Mouse (Mus musculus): ENCODE results near the gene Hip1r. TPM values are rescaled to one million over a fixed set of nuclear protein-coding genes. Genes with fewer than 3 reads are reported as not detected.

Gene Hip1r
- total RNA-seq, 4 experiments from 2014 or later = 59.9 to 72.4 (median 63.5) TPM

GRCm38 (mm10) chr5:123996194-123996593 is 22.8 kb downstream of the Hip1r start:
- no peak for DNase-seq (ENCODE audit: low spot score in 2 of 2)

GRCm38 (mm10) chr5:123996695-123997094 is 23.3 kb downstream of the Hip1r start:
- DNase-seq (ENCODE audit: low spot score in 2 of 2) = no peak

- DNase-seq (ENCODE audit: low spot score in 2 of 2) = no peak
Measured at GRCm38 (mm10) chr5:123997211-123997751, 23.9 kb downstream of the Hip1r start.

- DNase-seq (ENCODE audit: low spot score in 2 of 2) = peak in 1 of 2 experiments; percentile 74
Measured at GRCm38 (mm10) chr5:123997811-123998210, 24.4 kb downstream of the Hip1r start.

- no peak for DNase-seq (ENCODE audit: low spot score in 2 of 2)
Measured at GRCm38 (mm10) chr5:123998370-123998769, 24.9 kb downstream of the Hip1r start.

GRCm38 (mm10) chr5:124000824-124001223 is 27.4 kb downstream of the Hip1r start:
- peak; percentile 76 to 88 for DNase-seq (ENCODE audit: low spot score in 2 of 2)

- no peak for DNase-seq (ENCODE audit: low spot score in 2 of 2)
Measured at GRCm38 (mm10) chr5:124001274-124001673, 27.8 kb downstream of the Hip1r start.

- peak in 1 of 2 experiments; percentile 70 for DNase-seq (ENCODE audit: low spot score in 2 of 2)
Measured at GRCm38 (mm10) chr5:124002876-124003275, 29.4 kb downstream of the Hip1r start.

GRCm38 (mm10) chr5:124003375-124003774 is 29.9 kb downstream of the Hip1r start:
- DNase-seq (ENCODE audit: low spot score in 2 of 2) = no peak

GRCm38 (mm10) chr5:124004356-124005150 is 31.1 kb downstream of the Hip1r start:
- DNase-seq (ENCODE audit: low spot score in 2 of 2) = no peak

GRCm38 (mm10) chr5:124005151-124005500 is 31.7 kb downstream of the Hip1r start:
- DNase-seq (ENCODE audit: low spot score in 2 of 2) = no peak

- no peak for DNase-seq (ENCODE audit: low spot score in 2 of 2)
Measured at GRCm38 (mm10) chr5:124005591-124005990, 32.2 kb downstream of the Hip1r start.

- no peak for DNase-seq (ENCODE audit: low spot score in 2 of 2)
Measured at GRCm38 (mm10) chr5:124006082-124006873, 32.9 kb downstream of the Hip1r start.

- no peak for DNase-seq (ENCODE audit: low spot score in 2 of 2)
Measured at GRCm38 (mm10) chr5:124006891-124007491, 33.6 kb downstream of the Hip1r start.

- no peak for DNase-seq (ENCODE audit: low spot score in 2 of 2)
Measured at GRCm38 (mm10) chr5:124010077-124010476, 36.6 kb downstream of the Hip1r start.

- no peak for DNase-seq (ENCODE audit: low spot score in 2 of 2)
Measured at GRCm38 (mm10) chr5:124010910-124011655, 37.7 kb downstream of the Hip1r start.

- no peak for DNase-seq (ENCODE audit: low spot score in 2 of 2)
Measured at GRCm38 (mm10) chr5:124011927-124012326, 38.5 kb downstream of the Hip1r start.

- DNase-seq (ENCODE audit: low spot score in 2 of 2) = no peak
Measured at GRCm38 (mm10) chr5:124012885-124013284, 39.5 kb downstream of the Hip1r start.

- no peak for DNase-seq (ENCODE audit: low spot score in 2 of 2)
Measured at GRCm38 (mm10) chr5:124013747-124014146, 40.3 kb downstream of the Hip1r start.

GRCm38 (mm10) chr5:124014180-124014579 is 40.8 kb downstream of the Hip1r start:
- DNase-seq (ENCODE audit: low spot score in 2 of 2) = no peak

- DNase-seq (ENCODE audit: low spot score in 2 of 2) = no peak
Measured at GRCm38 (mm10) chr5:124014791-124015251, 41.4 kb downstream of the Hip1r start.

Measured in left cerebral cortex, adult 8-10 months (tissue).